Comparison of ENCODE assay signal across 12 mouse cellular contexts in genomic region chr8:122140411-122140810, GRCm38 (mm10).
"Had no signal": no experiment of that assay in that cellular context is flagged by ENCODE, and none has a peak within 500 bp of the region (broad histone marks: within the 10 kb centered on the region; RNA-seq: fewer than 3 reads in every experiment).

No protein-coding gene starts in this region.

- H3K36me3 ChIP-seq: heart, embryonic 13.5 days; heart, embryonic 15.5 days; hindbrain, embryonic 10.5 days; hindbrain, embryonic 12.5 days; intestine, embryonic 15.5 days; limb, embryonic 10.5 days; limb, embryonic 12.5 days; liver, embryonic 13.5 days; liver, embryonic 15.5 days had no signal

- H3K27ac ChIP-seq: heart, embryonic 13.5 days; heart, embryonic 15.5 days; hindbrain, embryonic 10.5 days; hindbrain, embryonic 12.5 days; hindbrain, embryonic 14.5 days; intestine, embryonic 15.5 days; layer of hippocampus, adult 2 months; left cerebral cortex, adult 2 months; limb, embryonic 10.5 days; limb, embryonic 12.5 days; liver, embryonic 13.5 days; liver, embryonic 15.5 days had no signal

- H3K4me1 ChIP-seq: hindbrain, embryonic 12.5 days; intestine, embryonic 15.5 days; limb, embryonic 12.5 days; liver, embryonic 13.5 days; liver, embryonic 15.5 days had no signal

- H3K4me3 ChIP-seq: heart, embryonic 13.5 days; heart, embryonic 15.5 days; hindbrain, embryonic 10.5 days; hindbrain, embryonic 12.5 days; intestine, embryonic 15.5 days; layer of hippocampus, adult 2 months; left cerebral cortex, adult 2 months; limb, embryonic 10.5 days; limb, embryonic 12.5 days; liver, embryonic 13.5 days; liver, embryonic 15.5 days had no signal

- H3K9me3 ChIP-seq: heart, embryonic 13.5 days; heart, embryonic 15.5 days; hindbrain, embryonic 10.5 days; hindbrain, embryonic 12.5 days; intestine, embryonic 15.5 days; limb, embryonic 10.5 days; limb, embryonic 12.5 days; liver, embryonic 13.5 days; liver, embryonic 15.5 days had no signal

- H3K27me3 ChIP-seq: heart, embryonic 13.5 days; heart, embryonic 15.5 days; hindbrain, embryonic 12.5 days; intestine, embryonic 15.5 days; limb, embryonic 12.5 days; liver, embryonic 13.5 days had no signal
